Comparison of ENCODE assay signal across 8 mouse cellular contexts in genomic region chrX:56346932-56347253, GRCm38 (mm10). TPM values are rescaled to one million over a fixed set of nuclear protein-coding genes. Genes with fewer than 3 reads are reported as not detected.
DNase-seq lines count a peak whose midpoint lies in the region; ATAC-seq and TF ChIP-seq lines count a peak whose summit lies in the region.

No protein-coding gene starts in this region.

- 0 out of 2 replicates have a peak, but pooled peaks cover 4% of the 10 kb centered on the region for H3K4me1 ChIP-seq in E14TG2a.4 (replicated peaks; ENCODE audit: low read depth, low read length)
- no peaks in the 10 kb centered on the region for H3K4me1 ChIP-seq in heart, embryonic 11.5 days (ENCODE audit: control insufficient read depth, insufficient read depth, low read length)
- H3K4me1 ChIP-seq in kidney, embryonic 14.5 days (ENCODE audit: control insufficient read depth, insufficient read depth, low read length), result no peaks in the 10 kb centered on the region
- no peaks in the 10 kb centered on the region for H3K4me1 ChIP-seq in lung, embryonic 14.5 days (ENCODE audit: insufficient read depth)

- ATAC-seq in heart, embryonic 11.5 days (replicated peaks; ENCODE audit: insufficient number of reproducible peaks, low FRiP score, low TSS enrichment), result no peak
- no peak; the same call in 1 of the 2 replicates for ATAC-seq in kidney, embryonic 14.5 days (ENCODE audit: low FRiP score, low TSS enrichment)
- peak; percentile 64; the same call in 1 of the 2 replicates for ATAC-seq in lung, embryonic 14.5 days (ENCODE audit: insufficient read depth)

- TF ChIP-seq CTCF in E14TG2a.4 (conservative IDR thresholded peaks at IDR 0.05; ENCODE audit: low read length), result no peak
- TF ChIP-seq CTCF in lung, embryonic 14.5 days (IDR thresholded peaks at IDR 0.05; ENCODE audit: low read depth), result no peak

- no peaks in the 10 kb centered on the region for H3K27me3 ChIP-seq in E14TG2a.4 (ENCODE audit: insufficient read depth, low read length)
- no peaks in the 10 kb centered on the region for H3K27me3 ChIP-seq in heart, embryonic 11.5 days (ENCODE audit: control insufficient read depth, insufficient read depth, low read length)
- H3K27me3 ChIP-seq in kidney, embryonic 14.5 days (ENCODE audit: control insufficient read depth, insufficient read depth, low read length), result no peaks in the 10 kb centered on the region
- no peaks in the 10 kb centered on the region for H3K27me3 ChIP-seq in lung, embryonic 14.5 days (ENCODE audit: insufficient read depth, low read length)

- DNase-seq in adipocyte (ENCODE audit: low spot score), result peak; percentile 86
- DNase-seq in embryo, embryonic 9.5 days (ENCODE audit: extremely low spot score), result peak; percentile 1
- DNase-seq in lung, embryonic 14.5 days, result peak; percentile 82
- peak; percentile 4 to 14 for DNase-seq in right cerebral cortex, adult 2 months (ENCODE audit: low spot score in 2 of 2)
- DNase-seq in thymus, adult 18-20 months, result no peak

- H3K36me3 ChIP-seq in E14TG2a.4 (ENCODE audit: insufficient read depth, low read length), result no peaks in the 10 kb centered on the region
- H3K36me3 ChIP-seq in heart, embryonic 11.5 days (ENCODE audit: control insufficient read depth, insufficient read depth, low read length), result no peaks in the 10 kb centered on the region
- H3K36me3 ChIP-seq in kidney, embryonic 14.5 days (ENCODE audit: control insufficient read depth, insufficient read depth, low read length), result no peaks in the 10 kb centered on the region; the same call in 1 of the 2 replicates
- H3K36me3 ChIP-seq in lung, embryonic 14.5 days (ENCODE audit: insufficient read depth), result no peaks in the 10 kb centered on the region

- H3K27ac ChIP-seq in heart, embryonic 11.5 days (ENCODE audit: low read depth, low read length), result no peak overlapping the region
- H3K27ac ChIP-seq in kidney, embryonic 14.5 days (ENCODE audit: low read depth, low read length), result no peak overlapping the region
- peak overlapping the region; percentile 67; the same call in 1 of the 2 replicates for H3K27ac ChIP-seq in lung, embryonic 14.5 days (ENCODE audit: low read depth)

- peak overlapping the region; percentile 73 for H3K9ac ChIP-seq in heart, embryonic 11.5 days (ENCODE audit: low read depth, low read length)
- peak overlapping the region; percentile 69; the same call in 1 of the 2 replicates for H3K9ac ChIP-seq in kidney, embryonic 14.5 days (ENCODE audit: low read depth, low read length)
- H3K9ac ChIP-seq in lung, embryonic 14.5 days, result peak overlapping the region; percentile 57

- peak overlapping the region; percentile 81 for H3K4me3 ChIP-seq in E14TG2a.4 (replicated peaks; ENCODE audit: low read length)
- peak overlapping the region; percentile 60 for H3K4me3 ChIP-seq in heart, embryonic 11.5 days (ENCODE audit: low read depth, low read length)
- peak overlapping the region; percentile 55 for H3K4me3 ChIP-seq in kidney, embryonic 14.5 days (ENCODE audit: low read length)
- peak overlapping the region; percentile 52 for H3K4me3 ChIP-seq in lung, embryonic 14.5 days (ENCODE audit: low read depth, low read length)

- no peaks in the 10 kb centered on the region for H3K9me3 ChIP-seq in E14TG2a.4 (ENCODE audit: low read length)
- H3K9me3 ChIP-seq in heart, embryonic 11.5 days (replicated peaks; ENCODE audit: control insufficient read depth, low read length), result no peaks in the 10 kb centered on the region
- H3K9me3 ChIP-seq in kidney, embryonic 14.5 days (ENCODE audit: control insufficient read depth, low read length), result no peaks in the 10 kb centered on the region
- H3K9me3 ChIP-seq in lung, embryonic 14.5 days (ENCODE audit: low read depth, low read length), result no peaks in the 10 kb centered on the region

- WGBS in heart, embryonic 11.5 days (ENCODE audit: insufficient replicate concordance), result 48% methylated on average over 8 of the region's 8 CpGs
- 40% methylated on average over 8 of the region's 8 CpGs for WGBS in kidney, embryonic 14.5 days
- 25% methylated on average over 8 of the region's 8 CpGs for WGBS in lung, embryonic 14.5 days

- peak overlapping the region; percentile 59 for H3K4me2 ChIP-seq in heart, embryonic 11.5 days
- H3K4me2 ChIP-seq in kidney, embryonic 14.5 days (replicated peaks; ENCODE audit: low read depth, low read length), result peak overlapping the region; percentile 42
- H3K4me2 ChIP-seq in lung, embryonic 14.5 days, result peak overlapping the region; percentile 56

RNA-seq across cellular contexts. Expression of gene Zfp449, which starts 0.7 kb away (rescaled TPM):
- 8.0 and 9.7 TPM in 2 replicates for polyA plus RNA-seq in heart, embryonic 11.5 days (2014; fragmentation: Nextera tagmentation; extraction: Ambion mirVana)
- 5.7 and 10.8 TPM in 2 replicates for polyA plus RNA-seq in kidney, embryonic 14.5 days (2014; fragmentation: Nextera tagmentation; extraction: Ambion mirVana)
- polyA plus RNA-seq in lung, embryonic 14.5 days (2014; fragmentation: Nextera tagmentation; extraction: Ambion mirVana), result 10.4 and 10.9 TPM in 2 replicates

RNA-seq across cellular contexts. Expression of gene Smim10l2a, which starts 27.5 kb away (rescaled TPM):
- 2.0 and 3.2 TPM in 2 replicates for polyA plus RNA-seq in heart, embryonic 11.5 days (2014; fragmentation: Nextera tagmentation; extraction: Ambion mirVana)
- polyA plus RNA-seq in kidney, embryonic 14.5 days (2014; fragmentation: Nextera tagmentation; extraction: Ambion mirVana), result 5.2 and 5.3 TPM in 2 replicates
- polyA plus RNA-seq in lung, embryonic 14.5 days (2014; fragmentation: Nextera tagmentation; extraction: Ambion mirVana), result 6.2 and 6.4 TPM in 2 replicates

Comparison
In these comparisons a context has a peak if more than half of its experiments do, and no peak if none do; other contexts are left out.
1. DNase-seq: peak in adipocyte (single experiment), embryo, embryonic 9.5 days (single experiment), lung, embryonic 14.5 days (single experiment) and right cerebral cortex, adult 2 months (2 of 2); none in thymus, adult 18-20 months (0 of 2).
2. Peak in every context shown above with its lines, with median percentiles within 50 percentile points of each other: H3K4me3 ChIP-seq, H3K4me2 ChIP-seq and H3K9ac ChIP-seq.